Mouse (Mus musculus): ENCODE measurements around the gene Il10ra.

DNA sequence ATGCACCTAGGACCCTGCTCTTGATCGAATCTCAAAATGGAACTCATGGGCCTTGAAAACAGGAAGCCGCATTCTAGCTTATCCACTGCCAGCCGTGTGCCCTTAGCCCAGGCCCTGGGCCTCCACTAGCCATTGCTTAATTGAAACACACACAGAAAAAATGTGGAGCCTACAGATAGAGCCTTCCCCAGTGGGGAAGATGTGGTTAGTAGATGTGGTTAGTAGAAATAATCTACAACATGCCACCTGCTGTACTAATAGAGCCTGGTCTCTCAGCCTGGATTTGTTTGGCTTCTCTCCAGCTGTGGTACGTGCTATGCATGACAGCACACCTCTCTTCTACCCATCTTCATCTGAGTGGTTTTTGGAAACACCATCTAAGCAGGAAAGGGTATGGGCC, 5.3 kb upstream of the Il10ra start:
- TF ChIP-seq POLR2A (IDR thresholded peaks at IDR 0.05; ENCODE audit: control insufficient read depth, low read depth, low read length) (no peak), CTCF (IDR thresholded peaks at IDR 0.05; ENCODE audit: control insufficient read depth, insufficient read depth, insufficient replicate concordance, low read depth, low read length) (no peak)

Data from testis, adult 2 months (tissue).